Mouse (Mus musculus): ENCODE measurements around the gene Leng1.

Leng1 gene

DNA sequence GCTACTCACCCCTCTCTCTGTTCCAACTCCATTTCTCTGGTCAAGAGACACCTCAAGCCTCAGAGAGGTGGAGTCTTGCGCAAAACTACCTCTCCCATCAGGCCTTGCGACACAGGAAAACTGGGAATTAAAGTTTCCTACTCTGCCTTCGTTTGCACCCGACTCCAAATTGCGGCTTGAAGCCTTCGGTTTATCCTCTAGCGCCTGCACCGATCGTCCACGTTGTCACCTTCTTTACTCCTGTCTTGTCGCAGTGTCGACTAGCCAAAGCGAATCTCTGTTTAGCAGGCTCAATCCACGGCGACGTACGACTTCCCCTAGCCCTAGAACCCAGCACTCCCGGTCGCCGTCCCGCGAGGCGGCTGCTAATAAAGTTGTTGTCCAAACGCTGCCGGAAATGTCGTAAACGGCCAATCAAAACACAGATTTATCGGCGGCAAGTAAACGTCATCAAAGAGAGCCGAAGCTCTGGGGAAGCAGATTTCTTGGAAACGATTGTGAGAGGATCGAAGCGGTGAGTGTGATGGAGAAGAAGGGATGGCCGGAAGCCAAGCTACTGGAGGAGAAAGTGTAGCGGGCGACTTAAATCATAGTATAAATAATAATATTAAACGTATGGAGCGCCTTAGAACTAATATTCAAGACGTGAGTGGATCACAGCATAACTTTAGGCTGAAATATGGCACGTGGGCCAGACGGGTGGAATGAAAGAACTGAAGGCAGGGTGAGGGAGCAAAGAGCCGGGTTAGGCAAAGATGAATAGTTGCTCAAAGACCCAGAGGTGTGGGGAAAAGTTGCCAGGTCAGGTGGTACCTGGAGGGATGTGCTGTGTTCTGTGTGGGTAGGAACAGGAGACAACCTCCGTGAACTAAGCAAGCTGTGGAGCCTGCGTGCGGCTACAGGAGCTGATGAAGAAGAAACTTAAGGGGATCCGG lies 35.8 kb downstream of the Leng1 start, which contains the start of the genes Tfpt and Prpf31:
Tfpt (minus strand) TSS at position 387 of the 935 bp plus-strand sequence.
Prpf31 (plus strand) TSS at position 443 of the 935 bp plus-strand sequence.
- DNase-seq (ENCODE audit: low read depth), result peak; percentile 94

GRCm38 (mm10) chr7:3629030-3629429 lies 36.6 kb downstream of the Leng1 start:
- DNase-seq (ENCODE audit: low read depth), result no peak

DNA sequence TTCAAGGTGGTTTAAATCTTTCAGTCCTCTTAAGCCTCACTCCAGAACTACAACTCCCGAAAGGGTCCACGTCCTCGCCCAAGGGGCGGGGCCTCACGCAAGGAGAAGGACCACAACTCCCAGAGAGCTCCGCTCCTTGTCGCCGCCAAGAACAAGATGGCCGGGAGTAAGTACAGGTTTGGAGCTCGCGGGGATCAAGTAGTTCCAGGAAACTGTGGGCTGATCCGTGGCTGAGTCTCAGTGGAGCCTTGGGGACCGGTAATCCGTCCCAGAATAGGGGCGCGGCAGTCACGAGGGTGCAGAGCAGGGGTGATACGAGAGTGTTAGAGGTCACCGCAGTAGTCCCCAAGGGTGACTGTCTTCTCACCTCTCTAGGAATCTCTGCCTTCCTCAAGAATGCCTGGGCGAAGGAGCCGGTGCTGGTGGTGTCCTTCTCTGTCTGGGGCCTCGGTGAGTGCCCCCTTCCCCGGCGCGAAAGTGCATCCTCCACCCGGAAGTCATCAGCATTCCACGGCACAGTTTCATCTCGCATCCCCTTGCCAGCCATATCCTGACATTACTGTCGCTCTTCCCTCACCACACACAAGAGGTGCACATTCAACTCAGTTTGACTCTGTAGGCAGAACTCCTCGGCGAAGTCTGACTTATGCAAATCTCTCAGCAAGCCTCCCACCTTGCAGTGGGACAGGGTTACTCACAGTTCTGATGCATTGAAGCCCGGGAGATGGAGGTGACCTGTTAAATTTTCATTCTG lies 48.2 kb downstream of the Leng1 start, which contains the start of gene Ndufa3:
Ndufa3 (plus strand) TSS at position 132 of the 754 bp plus-strand sequence.
- peak; percentile 78 for DNase-seq (ENCODE audit: low read depth)

DNA sequence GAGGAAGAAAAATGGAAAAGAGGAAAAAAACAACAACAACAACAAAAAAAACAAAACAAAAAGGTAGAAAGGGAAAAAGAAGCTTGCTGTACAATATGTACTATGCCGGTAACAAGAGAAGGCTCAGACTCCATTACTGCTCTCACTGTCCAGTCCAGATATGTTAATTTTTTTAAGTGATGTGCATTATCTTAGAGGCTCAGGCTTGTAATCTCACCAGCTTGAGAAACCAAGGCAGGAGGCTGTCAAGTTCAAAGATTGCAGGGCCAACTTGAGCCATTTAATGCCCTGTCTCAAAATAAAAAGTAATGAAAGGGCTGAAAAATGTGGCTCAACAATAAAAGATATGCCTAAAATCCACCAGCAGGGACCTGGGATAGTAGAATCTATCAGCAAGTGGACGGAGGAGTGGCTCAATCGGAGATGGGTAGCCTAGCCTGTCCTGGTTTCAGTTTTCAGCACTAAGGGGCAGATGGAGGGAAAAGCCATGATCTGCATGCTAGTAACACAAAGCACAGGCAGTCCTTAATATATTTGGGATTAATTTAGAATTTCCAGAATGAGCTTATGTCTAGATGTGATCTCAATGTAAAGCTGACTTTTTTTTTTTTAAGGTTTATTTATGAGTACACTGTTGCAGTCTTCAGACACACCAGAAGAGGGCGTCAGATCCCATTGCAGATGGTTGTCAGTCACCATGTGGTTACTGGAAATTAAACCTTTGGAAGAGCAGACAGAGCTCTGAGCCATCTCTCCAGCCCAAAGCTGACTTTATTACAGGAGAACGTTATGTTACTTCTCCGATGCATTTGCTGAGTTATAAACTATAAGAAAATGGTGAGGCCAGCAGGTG lies 49.0 kb downstream of the Leng1 start:
- no peak for DNase-seq (ENCODE audit: low read depth)

DNA sequence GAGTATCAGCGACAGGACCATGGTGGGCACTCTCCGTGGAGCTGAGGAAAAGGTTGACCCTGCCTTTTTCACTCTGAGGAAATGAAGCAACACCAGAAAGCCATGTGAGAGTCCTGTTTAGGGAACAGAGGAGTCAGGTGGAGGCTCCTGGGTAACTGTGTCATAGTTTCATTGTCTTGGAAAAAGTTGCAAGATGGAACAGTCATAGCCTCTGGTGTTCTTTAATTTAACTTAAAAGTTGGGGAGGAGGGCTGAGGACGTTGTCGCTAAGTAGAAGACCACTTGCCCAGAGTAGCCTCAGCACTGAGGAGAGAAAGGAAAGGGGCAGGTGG lies 49.6 kb downstream of the Leng1 start, which contains the start of gene Oscar:
Oscar (minus strand) TSS at position 101 of the 332 bp plus-strand sequence.
- no peak for DNase-seq (ENCODE audit: low read depth)

DNA sequence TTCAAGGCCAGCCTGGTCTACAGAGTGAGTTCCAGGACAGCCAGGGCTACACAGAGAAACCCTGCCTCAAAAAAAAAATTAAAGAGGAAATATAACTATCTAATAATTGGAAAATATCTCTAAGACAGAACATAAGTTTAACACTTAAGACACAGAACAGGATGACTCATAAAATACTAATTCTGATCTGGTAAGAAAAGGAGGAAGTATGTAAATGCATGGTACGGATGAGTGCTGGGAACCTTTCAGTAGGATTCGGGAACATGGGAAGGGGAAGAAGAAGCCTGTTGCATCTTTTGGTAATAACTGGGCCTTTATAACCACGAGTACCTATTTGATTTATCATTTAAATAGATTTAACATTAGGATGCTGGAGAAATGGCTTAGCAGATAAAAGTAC lies 51.6 kb downstream of the Leng1 start:
- DNase-seq (ENCODE audit: low read depth), result no peak

GRCm38 (mm10) chr7:3611006-3611405 lies 54.6 kb downstream of the Leng1 start:
- no peak for DNase-seq (ENCODE audit: low read depth)

DNA sequence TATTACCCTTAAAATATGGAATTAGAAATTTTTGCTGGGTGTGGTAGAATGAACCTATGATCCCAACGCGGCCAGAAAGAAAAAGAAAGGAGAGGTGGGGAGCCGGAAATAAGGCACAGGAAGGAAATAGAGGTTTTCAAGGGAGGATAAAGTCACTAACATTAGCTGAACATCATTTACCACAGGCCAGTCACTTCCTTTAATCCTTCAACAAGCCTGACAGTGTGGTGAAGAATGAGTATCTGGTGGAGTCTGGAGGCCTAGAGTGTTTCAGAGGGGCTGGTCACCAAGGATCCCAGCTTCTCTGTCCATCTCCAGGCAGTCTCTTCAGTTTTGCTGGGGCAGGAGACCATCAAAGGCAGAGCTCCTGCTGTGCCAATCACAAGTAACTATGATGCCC lies 55.2 kb downstream of the Leng1 start:
- no peak for DNase-seq (ENCODE audit: low read depth)
